ENCODE assay signal across 8 mouse cellular contexts in the genomic region with DNA sequence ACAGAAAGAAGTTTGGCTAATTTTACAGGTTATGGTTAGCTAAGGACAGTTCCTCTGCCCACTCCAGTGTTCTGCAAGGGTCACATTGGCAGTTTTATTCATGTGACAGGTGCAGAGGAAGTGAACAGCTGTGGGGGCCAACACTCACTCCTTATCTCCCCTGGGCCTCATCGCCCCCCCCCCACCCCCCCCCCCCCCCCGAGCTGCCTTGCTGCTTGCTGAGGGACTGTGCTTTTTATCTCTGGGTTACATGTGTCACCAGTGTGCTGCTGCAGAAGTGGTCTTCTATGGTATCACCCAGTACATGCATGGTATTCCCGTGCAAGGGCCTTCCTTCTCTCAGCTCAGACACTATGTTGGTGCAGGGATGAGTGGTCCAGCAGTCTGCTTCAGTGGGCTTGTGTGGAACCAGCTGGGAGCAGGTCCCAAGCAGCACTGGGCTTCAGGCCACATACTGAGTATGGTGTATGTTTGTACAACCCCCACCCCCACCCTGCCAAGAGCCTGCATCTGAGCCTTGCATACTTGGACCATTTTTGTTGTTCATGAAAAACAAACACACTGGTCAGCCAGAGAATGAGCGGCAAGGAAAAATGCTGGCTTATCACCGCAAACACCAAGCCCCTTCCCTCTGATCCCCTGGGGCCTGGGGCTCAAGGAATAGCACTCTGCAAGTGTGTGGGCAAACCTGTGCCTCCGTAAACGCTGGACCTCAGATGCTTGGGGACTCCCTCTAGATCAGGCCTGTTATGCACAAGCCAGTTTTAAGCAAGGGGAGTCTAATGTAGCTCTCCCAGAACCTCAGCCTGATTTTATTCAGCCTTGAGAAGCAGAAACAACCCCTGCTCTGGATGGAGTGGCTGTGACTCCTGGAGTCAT. TPM values are rescaled to one million over a fixed set of nuclear protein-coding genes. Genes with fewer than 3 reads are reported as not detected.
DNase-seq lines count a peak whose midpoint lies in the region; ATAC-seq and TF ChIP-seq lines count a peak whose summit lies in the region.

No protein-coding gene starts in this region.

- no peak overlapping the region for H3K4me2 ChIP-seq in lung, embryonic 16.5 days (ENCODE audit: low read depth, low read length)
- H3K4me2 ChIP-seq in forebrain, embryonic 15.5 days (replicated peaks), result no peak overlapping the region

- no peak for TF ChIP-seq CTCF in small intestine, adult 2 months (IDR thresholded peaks at IDR 0.05; ENCODE audit: extremely low read depth, insufficient read length, insufficient replicate concordance, low read depth, low read length)
- no peak for TF ChIP-seq CTCF in lung, adult 2 months (IDR thresholded peaks at IDR 0.05; ENCODE audit: insufficient read depth, low read length)

- intact Hi-C loops in left cerebral cortex, postnatal 4 days (cut with DNase I), result no loop called here

- peak overlapping the region; percentile 9; the same call in 1 of the 2 replicates for H3K9ac ChIP-seq in lung, embryonic 16.5 days (ENCODE audit: low read length)
- H3K9ac ChIP-seq in forebrain, embryonic 15.5 days (replicated peaks), result 0 out of 2 replicates have a peak overlapping the region, but pooled peaks have one; percentile 15

- TF ChIP-seq POLR2A in small intestine, adult 2 months (IDR thresholded peaks at IDR 0.05; ENCODE audit: low read depth, low read length), result no peak
- no peak for TF ChIP-seq POLR2A in lung, adult 2 months (IDR thresholded peaks at IDR 0.05; ENCODE audit: borderline replicate concordance, extremely low read depth, low read depth, low read length)

- no peak for DNase-seq in lung, postnatal 14 days
- peak; percentile 52 to 60 for DNase-seq in kidney, postnatal 4 days
- DNase-seq in left cerebral cortex, adult 8-10 months (ENCODE audit: low spot score in 2 of 2), result no peak
- DNase-seq in lung, adult 2 months, result no peak
- no peak for DNase-seq in left cerebral cortex, postnatal 4 days

- H3K27ac ChIP-seq in lung, embryonic 16.5 days (ENCODE audit: low read length), result peak overlapping the region; percentile 67
- H3K27ac ChIP-seq in forebrain, embryonic 15.5 days (replicated peaks), result 0 out of 2 replicates have a peak overlapping the region, but pooled peaks have one; percentile 21
- H3K27ac ChIP-seq in small intestine, adult 2 months (ENCODE audit: insufficient read depth, low read depth, low read length), result peak overlapping the region; percentile 51

- 29% methylated on average over 5 of the region's 7 CpGs for WGBS in lung, embryonic 16.5 days
- WGBS in forebrain, embryonic 15.5 days, result 54% methylated on average over 6 of the region's 7 CpGs
- 61% methylated on average over 6 of the region's 7 CpGs for WGBS in small intestine, adult 2 months
- 36% methylated on average over 6 of the region's 7 CpGs for WGBS in lung, adult 2 months

- H3K36me3 ChIP-seq in lung, embryonic 16.5 days (ENCODE audit: control insufficient read depth, insufficient read depth, low read length), result no peaks in the 10 kb centered on the region
- no peaks in the 10 kb centered on the region for H3K36me3 ChIP-seq in forebrain, embryonic 15.5 days
- H3K36me3 ChIP-seq in small intestine, adult 2 months (ENCODE audit: control insufficient read depth, insufficient read depth, low read length), result no peaks in the 10 kb centered on the region

- no peaks in the 10 kb centered on the region for H3K27me3 ChIP-seq in lung, embryonic 16.5 days (ENCODE audit: control insufficient read depth, insufficient read depth, low read depth, low read length)
- H3K27me3 ChIP-seq in forebrain, embryonic 15.5 days, result no peaks in the 10 kb centered on the region
- H3K27me3 ChIP-seq in small intestine, adult 2 months (ENCODE audit: control insufficient read depth, insufficient read depth, low read length), result no peaks in the 10 kb centered on the region

- H3K4me3 ChIP-seq in lung, embryonic 16.5 days (ENCODE audit: low read length), result no peak overlapping the region
- no peak overlapping the region for H3K4me3 ChIP-seq in forebrain, embryonic 15.5 days
- no peak overlapping the region for H3K4me3 ChIP-seq in small intestine, adult 2 months (ENCODE audit: low read depth, low read length)
- H3K4me3 ChIP-seq in lung, adult 2 months (replicated peaks; ENCODE audit: extremely low read depth, low read depth, low read length), result no peak overlapping the region

- no peaks in the 10 kb centered on the region for H3K9me3 ChIP-seq in lung, embryonic 16.5 days (ENCODE audit: control insufficient read depth, low read length)
- no peaks in the 10 kb centered on the region for H3K9me3 ChIP-seq in forebrain, embryonic 15.5 days

- ATAC-seq in lung, embryonic 16.5 days (ENCODE audit: low read depth), result peak; percentile 29; the same call in 1 of the 2 replicates
- ATAC-seq in forebrain, embryonic 15.5 days (replicated peaks), result no peak

- peaks cover 33% of the 10 kb centered on the region for H3K4me1 ChIP-seq in lung, embryonic 16.5 days (replicated peaks; ENCODE audit: control insufficient read depth, insufficient read depth, low read length)
- H3K4me1 ChIP-seq in forebrain, embryonic 15.5 days, result peaks cover 52% of the 10 kb centered on the region
- H3K4me1 ChIP-seq in small intestine, adult 2 months (ENCODE audit: control insufficient read depth, insufficient read depth, insufficient read length, low read length), result peaks cover 13% of the 10 kb centered on the region
- H3K4me1 ChIP-seq in lung, adult 2 months (ENCODE audit: control insufficient read depth, insufficient read depth, low read length), result peaks cover 9% of the 10 kb centered on the region

RNA-seq across cellular contexts. Expression of gene Txnrd2, which starts 38.2 kb away (rescaled TPM):
- 22.0 and 22.1 TPM in 2 replicates for polyA plus RNA-seq in lung, embryonic 16.5 days (2015; fragmentation: Nextera tagmentation; extraction: Ambion mirVana)
- polyA plus RNA-seq in forebrain, embryonic 15.5 days (2015; fragmentation: Nextera tagmentation; extraction: Ambion mirVana), result 24.2 and 26.3 TPM in 2 replicates
- polyA plus RNA-seq in small intestine, adult 2 months (2012; rRNA removed), result 12.5 and 19.5 TPM in 2 replicates
- 10 to 100 TPM; 16.5 to 22.7 (median 19.1) TPM for total RNA-seq in left cerebral cortex, adult 8-10 months (2022)
- 11.7 and 19.4 TPM in 2 replicates for polyA plus RNA-seq in lung, adult 2 months (2012; rRNA removed)
- total RNA-seq in left cerebral cortex, postnatal 4 days (2021), result 10 to 100 TPM; 22.2 to 24.0 TPM

RNA-seq across cellular contexts. Expression of gene Comt, which starts 38.7 kb away (rescaled TPM):
- polyA plus RNA-seq in lung, embryonic 16.5 days (2015; fragmentation: Nextera tagmentation; extraction: Ambion mirVana), result 124 and 125 TPM in 2 replicates
- polyA plus RNA-seq in forebrain, embryonic 15.5 days (2015; fragmentation: Nextera tagmentation; extraction: Ambion mirVana), result 83.0 and 84.4 TPM in 2 replicates
- 127 and 214 TPM in 2 replicates for polyA plus RNA-seq in small intestine, adult 2 months (2012; rRNA removed)
- 10 to 100 TPM; 92.9 to 97.2 (median 94.3) TPM for total RNA-seq in left cerebral cortex, adult 8-10 months (2022)
- polyA plus RNA-seq in lung, adult 2 months (2012; rRNA removed), result 159 and 171 TPM in 2 replicates
- 10 to 100 TPM; 55.5 to 57.3 TPM for total RNA-seq in left cerebral cortex, postnatal 4 days (2021)

RNA-seq across cellular contexts. Expression of gene Arvcf, which starts 40.0 kb away (rescaled TPM):
- polyA plus RNA-seq in lung, embryonic 16.5 days (2015; fragmentation: Nextera tagmentation; extraction: Ambion mirVana), result 34.0 and 36.7 TPM in 2 replicates
- 63.3 and 72.0 TPM in 2 replicates for polyA plus RNA-seq in forebrain, embryonic 15.5 days (2015; fragmentation: Nextera tagmentation; extraction: Ambion mirVana)
- 10.7 and 17.1 TPM in 2 replicates for polyA plus RNA-seq in small intestine, adult 2 months (2012; rRNA removed)
- total RNA-seq in left cerebral cortex, adult 8-10 months (2022), result 10 to 100 TPM; 34.2 to 42.1 (median 38.2) TPM
- 49.9 and 53.7 TPM in 2 replicates for polyA plus RNA-seq in lung, adult 2 months (2012; rRNA removed)
- 10 to 100 TPM; 74.7 to 80.3 TPM for total RNA-seq in left cerebral cortex, postnatal 4 days (2021)

RNA-seq across cellular contexts. Expression of gene Tango2, which starts 40.0 kb away (rescaled TPM):
- polyA plus RNA-seq in lung, embryonic 16.5 days (2015; fragmentation: Nextera tagmentation; extraction: Ambion mirVana), result 27.0 and 28.7 TPM in 2 replicates
- polyA plus RNA-seq in forebrain, embryonic 15.5 days (2015; fragmentation: Nextera tagmentation; extraction: Ambion mirVana), result 76.5 and 78.1 TPM in 2 replicates
- polyA plus RNA-seq in small intestine, adult 2 months (2012; rRNA removed), result 32.2 and 78.0 TPM in 2 replicates
- 100 to 1,000 TPM; 135 to 145 (median 142) TPM for total RNA-seq in left cerebral cortex, adult 8-10 months (2022)
- polyA plus RNA-seq in lung, adult 2 months (2012; rRNA removed), result 35.1 and 36.1 TPM in 2 replicates
- 10 to 100 TPM; 75.0 to 84.7 TPM for total RNA-seq in left cerebral cortex, postnatal 4 days (2021)

Comparison
In these comparisons a context has a peak if more than half of its experiments do, and no peak if none do; other contexts are left out.
1. DNase-seq: peak in kidney, postnatal 4 days (2 of 2); none in lung, postnatal 14 days (single experiment), left cerebral cortex, adult 8-10 months (0 of 2), lung, adult 2 months (single experiment) and left cerebral cortex, postnatal 4 days (single experiment).
2. Peak in every context shown above with its lines, with median percentiles within 50 percentile points of each other: H3K27ac ChIP-seq.